In genomic region chrX:12855425-12855824, GRCm38 (mm10) we compare ENCODE assay signal across 15 mouse cellular contexts.
DNase-seq lines count a peak whose midpoint lies in the region; ATAC-seq and TF ChIP-seq lines count a peak whose summit lies in the region.
"Had no signal": no experiment of that assay in that cellular context is flagged by ENCODE, and none has a peak within 500 bp of the region (broad histone marks: within the 10 kb centered on the region; RNA-seq: fewer than 3 reads in every experiment).

No protein-coding gene starts in this region.

- peaks cover 2% of the 10 kb centered on the region for H3K4me1 ChIP-seq in heart, adult 2 months (ENCODE audit: control insufficient read depth, insufficient read depth, low read length)
- no peaks in the 10 kb centered on the region for H3K4me1 ChIP-seq in heart, embryonic 10.5 days
- H3K4me1 ChIP-seq in lung, embryonic 14.5 days (ENCODE audit: insufficient read depth) = no peaks in the 10 kb centered on the region
- H3K4me1 ChIP-seq in intestine, embryonic 15.5 days (replicated peaks) = no peaks in the 10 kb centered on the region
- peaks cover 12% of the 10 kb centered on the region for H3K4me1 ChIP-seq in forebrain, embryonic 13.5 days

- TF ChIP-seq POLR2A in heart, adult 2 months (IDR thresholded peaks at IDR 0.05; ENCODE audit: insufficient read depth, low read depth, low read length) = no peak

- intact Hi-C loops in heart, adult 2 months (cut with DNase I) = loop anchor here (10.0 kb wide), 1 partner anchor 311 kb away; no protein-coding TSS in a partner anchor
- intact Hi-C loops in gastrocnemius, postnatal 14 days (cut with DNase I; ENCODE audit: low total_unique reads) = no loop called here

- no peak overlapping the region for H3K4me3 ChIP-seq in heart, adult 2 months
- no peak overlapping the region for H3K4me3 ChIP-seq in heart, embryonic 10.5 days
- no peak overlapping the region for H3K4me3 ChIP-seq in lung, embryonic 14.5 days (ENCODE audit: low read depth, low read length)
- no peak overlapping the region for H3K4me3 ChIP-seq in intestine, embryonic 15.5 days (replicated peaks)
- H3K4me3 ChIP-seq in forebrain, embryonic 13.5 days = no peak overlapping the region
- H3K4me3 ChIP-seq: embryonic facial prominence, embryonic 12.5 days; limb, embryonic 12.5 days had no signal

- no peak for TF ChIP-seq EP300 in heart, adult 2 months (IDR thresholded peaks at IDR 0.05; ENCODE audit: insufficient read depth, low read depth, low read length)

- ATAC-seq in lung, embryonic 14.5 days (ENCODE audit: insufficient read depth) = no peak
- ATAC-seq in intestine, embryonic 15.5 days = no peak
- ATAC-seq in forebrain, embryonic 13.5 days = no peak
- ATAC-seq: CD4-positive, CD25-positive, alpha-beta regulatory T cell, adult 4 months; forebrain, postnatal 0 days; intestine, postnatal 0 days had no signal

- no peak overlapping the region for H3K9ac ChIP-seq in heart, adult 2 months (ENCODE audit: low read depth, low read length)
- no peak overlapping the region for H3K9ac ChIP-seq in lung, embryonic 14.5 days
- H3K9ac ChIP-seq in intestine, embryonic 15.5 days = no peak overlapping the region
- H3K9ac ChIP-seq in forebrain, embryonic 13.5 days = no peak overlapping the region
- H3K9ac ChIP-seq: embryonic facial prominence, embryonic 12.5 days; forebrain, postnatal 0 days; limb, embryonic 12.5 days had no signal

- no peaks in the 10 kb centered on the region for H3K9me3 ChIP-seq in heart, embryonic 10.5 days
- no peaks in the 10 kb centered on the region for H3K9me3 ChIP-seq in lung, embryonic 14.5 days (ENCODE audit: low read depth, low read length)
- no peaks in the 10 kb centered on the region for H3K9me3 ChIP-seq in intestine, embryonic 15.5 days
- no peaks in the 10 kb centered on the region for H3K9me3 ChIP-seq in forebrain, embryonic 13.5 days (replicated peaks)
- H3K9me3 ChIP-seq: embryonic facial prominence, embryonic 12.5 days; limb, embryonic 12.5 days had no signal

- TF ChIP-seq CTCF in heart, adult 2 months (IDR thresholded peaks at IDR 0.05) = no peak
- no peak for TF ChIP-seq CTCF in lung, embryonic 14.5 days (IDR thresholded peaks at IDR 0.05; ENCODE audit: low read depth)

- peak; percentile 23 to 53 for DNase-seq in heart, adult 2 months
- no peak for DNase-seq in heart, embryonic 10.5 days (ENCODE audit: low spot score)
- DNase-seq in NIH3T3 (ENCODE audit: low read depth) = peak; percentile 67
- DNase-seq in gastrocnemius, postnatal 14 days = peak; percentile 58
- peak; percentile 22 for DNase-seq in lung, embryonic 14.5 days
- no peak for DNase-seq in layer of hippocampus, postnatal 10 days (ENCODE audit: low spot score in 2 of 2)
- DNase-seq: cerebellum, adult 2 months; forebrain, postnatal 0 days; midbrain, embryonic 14.5 days had no signal

- H3K27ac ChIP-seq in heart, adult 2 months = no peak overlapping the region
- H3K27ac ChIP-seq in heart, embryonic 10.5 days = no peak overlapping the region
- H3K27ac ChIP-seq in lung, embryonic 14.5 days (ENCODE audit: low read depth) = no peak overlapping the region
- no peak overlapping the region for H3K27ac ChIP-seq in intestine, embryonic 15.5 days
- H3K27ac ChIP-seq in forebrain, embryonic 13.5 days = no peak overlapping the region
- H3K27ac ChIP-seq: embryonic facial prominence, embryonic 12.5 days; limb, embryonic 12.5 days had no signal

- H3K36me3 ChIP-seq in heart, adult 2 months (ENCODE audit: control insufficient read depth, insufficient read depth, low read length) = no peaks in the 10 kb centered on the region; the same call in 1 of the 2 replicates
- H3K36me3 ChIP-seq in heart, embryonic 10.5 days = no peaks in the 10 kb centered on the region
- H3K36me3 ChIP-seq in lung, embryonic 14.5 days (ENCODE audit: insufficient read depth) = no peaks in the 10 kb centered on the region
- no peaks in the 10 kb centered on the region for H3K36me3 ChIP-seq in intestine, embryonic 15.5 days
- H3K36me3 ChIP-seq in forebrain, embryonic 13.5 days (ENCODE audit: poor library complexity, severe bottlenecking) = no peaks in the 10 kb centered on the region
- H3K36me3 ChIP-seq: embryonic facial prominence, embryonic 12.5 days; limb, embryonic 12.5 days had no signal

- 51% methylated on average over 4 of the region's 4 CpGs for WGBS in heart, adult 2 months
- 56% methylated on average over 4 of the region's 4 CpGs for WGBS in heart, embryonic 10.5 days
- WGBS in lung, embryonic 14.5 days = 50% methylated on average over 4 of the region's 4 CpGs
- 73% methylated on average over 4 of the region's 4 CpGs for WGBS in intestine, embryonic 15.5 days
- 61% methylated on average over 4 of the region's 4 CpGs for WGBS in forebrain, embryonic 13.5 days

- H3K4me2 ChIP-seq in lung, embryonic 14.5 days = no peak overlapping the region
- no peak overlapping the region for H3K4me2 ChIP-seq in intestine, embryonic 15.5 days (replicated peaks)
- no peak overlapping the region for H3K4me2 ChIP-seq in forebrain, embryonic 13.5 days
- H3K4me2 ChIP-seq: embryonic facial prominence, embryonic 12.5 days; limb, embryonic 12.5 days had no signal

- no peaks in the 10 kb centered on the region for H3K27me3 ChIP-seq in heart, adult 2 months (ENCODE audit: control insufficient read depth, insufficient read depth, low read length)
- H3K27me3 ChIP-seq in heart, embryonic 10.5 days (ENCODE audit: insufficient read depth, poor library complexity, severe bottlenecking) = no peaks in the 10 kb centered on the region
- H3K27me3 ChIP-seq in lung, embryonic 14.5 days (ENCODE audit: insufficient read depth, low read length) = no peaks in the 10 kb centered on the region
- H3K27me3 ChIP-seq in intestine, embryonic 15.5 days (replicated peaks) = no peaks in the 10 kb centered on the region
- no peaks in the 10 kb centered on the region for H3K27me3 ChIP-seq in forebrain, embryonic 13.5 days
- H3K27me3 ChIP-seq: embryonic facial prominence, embryonic 12.5 days had no signal

- no peaks in the 10 kb centered on the region for H3K79me2 ChIP-seq in heart, adult 2 months (replicated peaks; ENCODE audit: control insufficient read depth, insufficient read depth, low read length)

Comparison
In these comparisons a context has a peak if more than half of its experiments do, and no peak if none do; other contexts are left out.
1. DNase-seq: peak in heart, adult 2 months (2 of 2), NIH3T3 (single experiment), gastrocnemius, postnatal 14 days (single experiment) and lung, embryonic 14.5 days (single experiment); none in heart, embryonic 10.5 days (single experiment) and layer of hippocampus, postnatal 10 days (0 of 2).